Mouse (Mus musculus) layer of hippocampus, postnatal 14 days (tissue): ENCODE results near the gene Slc12a3. TPM values are rescaled to one million over a fixed set of nuclear protein-coding genes. Genes with fewer than 3 reads are reported as not detected.
A peak's percentile ranks its signal among the peaks of the same experiment; 100 is the strongest.

Experiments
- DNase-seq, 2 experiments: peaks; one replicate each; pipeline ENCODE4 v3.0.0; 2021 to 2022; ENCODE audit warnings: low spot score in 2 of 2, mixed read lengths in 1 of 2
- total RNA-seq, 2 experiments: library from RNA; stranded (reverse); gene quantifications; 2 replicates each; pipeline ENCODE4 v1.2.3; 2021

Slc12a3 gene
- total RNA-seq, 2 experiments from 2014 or later: 0.31 to 0.44 TPM

- DNase-seq: no peak
Measured at GRCm38 (mm10) chr8:94372955-94373599, 44.1 kb downstream of the Slc12a3 start.

DNA sequence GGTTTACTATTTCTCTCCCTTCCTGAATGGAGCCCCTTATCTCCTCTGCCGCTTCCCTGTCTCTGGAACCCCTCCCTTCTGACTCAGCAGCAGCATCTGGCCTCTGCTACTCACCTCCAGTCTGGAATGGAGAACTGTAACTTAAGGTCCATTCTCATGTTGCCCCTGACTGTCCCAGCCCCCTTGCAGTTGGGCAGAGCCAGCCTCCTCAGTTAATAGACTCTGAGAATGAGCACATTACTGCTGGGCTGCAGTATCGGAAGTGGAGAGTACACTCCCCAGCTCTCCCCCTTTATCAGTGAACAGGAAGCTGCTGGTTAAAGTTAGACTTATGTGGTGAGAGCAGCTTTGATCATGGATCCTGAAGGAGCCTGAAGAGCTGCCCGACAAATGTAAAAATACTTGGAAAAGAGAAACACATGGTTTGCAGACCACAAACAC, 46.6 kb downstream of the Slc12a3 start:
- DNase-seq: no peak

DNA sequence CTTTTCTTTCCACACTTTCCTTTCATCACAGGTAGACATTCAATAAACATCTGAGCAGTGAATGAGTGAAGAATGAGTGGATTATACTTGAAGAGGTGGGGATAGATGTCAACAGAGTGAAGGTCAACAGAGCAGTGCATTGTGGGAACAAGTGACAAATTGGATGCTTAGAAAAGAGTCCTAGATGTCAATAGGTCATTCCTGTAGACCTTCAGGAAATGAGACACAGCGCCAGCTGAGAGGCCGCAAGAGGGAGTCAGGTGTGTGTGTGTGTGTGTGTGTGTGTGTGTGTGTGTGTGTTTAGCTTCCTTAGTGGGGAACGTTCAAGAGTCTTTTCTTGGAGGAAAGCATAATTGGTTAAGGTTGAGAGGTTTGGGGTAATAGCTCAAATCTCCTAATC, 47.2 kb downstream of the Slc12a3 start:
- DNase-seq: no peak

DNA sequence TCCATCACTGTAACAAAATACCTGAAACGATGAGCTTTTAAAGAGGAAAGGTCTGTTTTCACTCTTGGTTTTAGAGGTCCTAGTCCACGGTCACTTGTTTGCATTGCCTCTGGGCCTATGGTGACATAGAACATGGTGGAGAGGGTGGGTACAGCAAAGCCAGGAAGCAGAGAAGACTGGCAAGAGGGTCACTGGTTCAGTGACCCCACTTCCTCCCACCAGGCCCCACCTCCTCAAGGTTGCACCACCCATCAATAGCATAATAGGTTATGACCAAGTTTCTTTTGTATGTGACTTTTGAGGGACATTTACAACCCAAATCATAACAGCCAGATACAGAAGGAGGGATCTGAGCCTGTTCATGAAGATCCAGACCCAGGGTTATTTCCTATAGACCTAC, 47.6 kb downstream of the Slc12a3 start:
- DNase-seq: no peak

GRCm38 (mm10) chr8:94377031-94377430, 48.0 kb downstream of the Slc12a3 start:
- DNase-seq: no peak

GRCm38 (mm10) chr8:94377714-94378205, 48.8 kb downstream of the Slc12a3 start:
- DNase-seq: no peak

DNA sequence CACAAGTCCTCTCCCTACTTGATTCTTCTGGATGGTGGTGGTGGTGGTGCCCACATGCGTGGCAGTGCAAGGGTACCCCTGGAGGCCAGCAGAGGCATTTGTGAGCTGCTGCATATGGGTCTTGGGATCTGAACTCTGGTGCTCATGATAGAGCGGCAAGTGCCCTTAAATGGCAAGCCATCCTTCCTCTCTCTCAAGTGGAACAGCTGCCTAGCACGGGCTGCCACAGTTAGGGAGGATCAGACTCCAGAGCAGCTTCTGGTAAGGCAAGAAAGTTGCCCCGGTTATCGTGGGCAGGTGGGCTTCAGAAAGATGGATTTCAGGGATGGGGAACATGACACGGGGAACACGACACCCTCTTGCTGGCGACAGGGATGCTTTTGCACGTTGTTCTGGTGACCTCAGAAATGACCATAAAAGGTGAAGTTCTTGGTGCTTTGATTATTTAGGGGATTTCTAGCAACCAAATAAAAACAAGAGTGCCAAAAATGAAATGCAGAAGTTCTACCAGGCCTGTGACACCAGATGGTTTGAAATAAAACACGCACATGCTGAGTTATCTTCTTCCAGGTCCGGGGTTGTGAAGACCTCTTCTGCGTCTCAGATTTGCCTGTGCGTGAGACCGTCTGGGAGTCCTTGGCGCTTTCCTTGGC, 49.9 kb downstream of the Slc12a3 start:
- DNase-seq: no peak

- DNase-seq: no peak
Measured at GRCm38 (mm10) chr8:94379686-94380085, 50.7 kb downstream of the Slc12a3 start.

DNA sequence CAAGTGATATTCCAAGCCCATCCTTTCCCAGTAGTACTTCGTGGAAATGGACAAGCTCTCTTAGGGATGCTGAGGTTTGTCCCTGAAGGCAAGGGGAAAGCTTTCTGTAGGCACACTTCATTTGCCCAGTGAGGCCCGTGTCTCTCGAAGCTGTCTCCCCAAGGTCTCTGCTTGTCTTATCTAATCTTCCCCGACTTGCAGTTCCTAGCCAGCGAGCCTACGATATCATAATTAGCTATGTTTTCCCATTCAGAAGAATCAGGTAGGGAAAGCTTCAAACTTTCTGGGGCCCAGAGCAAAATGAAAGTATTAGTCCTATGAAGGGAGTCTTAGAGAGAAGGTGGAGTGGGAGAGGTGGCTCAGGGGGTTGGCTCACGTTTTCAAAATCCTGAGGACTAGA, 55.2 kb downstream of the Slc12a3 start:
- DNase-seq: no peak

DNA sequence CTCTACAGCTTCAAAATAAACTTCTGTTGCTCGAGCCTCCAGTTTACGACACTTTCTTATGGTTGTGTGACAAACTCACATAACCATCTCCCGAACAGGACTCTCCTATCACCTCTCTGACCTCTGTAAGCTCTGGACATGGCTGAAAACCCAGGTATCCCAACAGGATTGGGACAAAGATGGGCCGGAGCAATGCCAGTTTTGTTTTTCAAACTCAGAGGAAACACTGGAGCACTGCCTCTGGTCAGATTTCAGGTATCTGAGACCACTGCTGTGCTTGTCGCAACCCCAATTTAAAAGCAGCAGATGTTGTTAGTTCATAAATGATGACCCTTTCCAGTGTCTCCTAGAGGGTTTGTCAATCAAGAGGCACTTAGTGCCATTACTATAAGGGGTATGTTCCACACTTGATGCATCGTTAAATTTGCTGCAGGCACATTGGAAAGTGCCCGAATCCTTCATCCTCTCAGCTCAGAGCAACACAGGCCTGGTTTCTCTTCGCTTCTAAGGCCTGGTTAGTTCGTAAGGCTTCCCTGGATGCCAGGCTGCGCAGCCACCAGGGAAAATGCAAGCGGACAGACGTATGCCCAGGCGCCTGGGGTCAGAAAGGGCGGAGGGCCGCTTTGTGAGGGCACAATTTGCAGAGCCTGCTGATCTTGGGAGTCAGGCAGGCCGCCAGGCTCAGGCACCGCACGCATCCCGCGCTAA, 56.7 kb downstream of the Slc12a3 start:
- DNase-seq: no peak

DNA sequence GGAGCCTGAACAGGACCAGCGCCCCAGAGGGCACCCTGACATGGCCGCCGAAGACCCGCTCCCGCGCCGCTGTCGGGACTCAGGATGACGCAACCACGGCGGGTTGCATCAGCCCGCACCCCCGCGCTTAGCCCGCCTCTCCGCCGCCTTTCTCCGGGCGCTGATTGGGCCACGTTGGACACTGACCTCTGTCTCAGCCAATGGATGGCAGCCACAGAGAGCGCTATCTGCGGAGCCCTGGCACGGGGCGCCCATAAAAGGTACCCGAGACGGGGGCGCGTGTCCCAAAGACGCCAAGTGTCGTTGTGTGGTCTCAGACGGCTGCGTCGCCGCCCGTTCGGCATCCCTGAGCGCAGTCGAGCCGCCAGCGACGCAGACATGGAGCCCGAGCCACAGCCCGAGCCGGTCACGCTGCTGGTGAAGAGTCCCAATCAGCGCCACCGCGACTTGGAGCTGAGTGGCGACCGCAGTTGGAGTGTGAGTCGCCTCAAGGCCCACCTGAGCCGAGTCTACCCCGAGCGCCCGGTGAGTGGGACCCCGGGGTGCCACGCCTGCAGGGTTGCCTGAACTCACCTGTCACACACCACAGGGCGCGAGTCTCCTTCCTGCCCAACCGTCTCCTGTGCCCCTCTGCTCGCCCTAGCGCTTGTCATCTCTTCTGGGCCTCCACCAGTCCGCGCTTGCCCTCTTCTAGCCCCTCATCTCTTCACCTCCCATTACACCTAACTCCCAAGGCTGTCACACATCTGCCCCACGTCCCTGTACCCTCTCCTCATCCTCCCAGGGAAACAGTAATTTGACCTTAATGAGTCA, 57.4 kb downstream of the Slc12a3 start, which contains the start of gene Herpud1:
Gene Herpud1 (plus strand): TSS at position 225 of the 813 bp plus-strand sequence.
- peak; percentile 98 to 99 for DNase-seq

- DNase-seq: peak; percentile 59 to 77
Measured at GRCm38 (mm10) chr8:94387027-94387684, 58.2 kb downstream of the Slc12a3 start.

- DNase-seq: no peak
Measured at GRCm38 (mm10) chr8:94387785-94388184, 58.8 kb downstream of the Slc12a3 start.

DNA sequence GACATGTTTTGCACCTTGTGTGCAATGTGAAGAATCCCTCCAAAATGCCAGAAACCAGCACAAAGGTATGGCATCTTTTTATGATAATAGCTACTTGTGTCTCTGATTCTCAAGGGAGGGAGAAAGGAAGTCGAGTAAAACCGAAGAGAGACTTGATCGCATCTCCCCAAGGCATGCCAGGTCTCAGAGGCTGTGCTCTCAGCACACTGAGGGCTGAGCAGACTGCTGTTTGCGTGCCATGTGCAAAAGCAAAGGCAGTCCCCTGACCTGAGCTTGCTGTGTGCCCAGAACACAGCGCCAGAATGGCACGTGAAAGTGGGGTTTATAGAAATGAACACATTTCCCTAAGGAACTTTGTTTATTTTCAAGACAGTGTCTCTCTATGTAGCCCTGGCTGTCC, 60.5 kb downstream of the Slc12a3 start:
- no peak for DNase-seq

- no peak for DNase-seq
Measured at GRCm38 (mm10) chr8:94390429-94390828, 61.4 kb downstream of the Slc12a3 start.

GRCm38 (mm10) chr8:94390910-94391309, 61.9 kb downstream of the Slc12a3 start:
- DNase-seq: no peak

GRCm38 (mm10) chr8:94392147-94392546, 63.1 kb downstream of the Slc12a3 start:
- DNase-seq: peak; percentile 19 to 30

GRCm38 (mm10) chr8:94392648-94393047, 63.6 kb downstream of the Slc12a3 start:
- no peak for DNase-seq

DNA sequence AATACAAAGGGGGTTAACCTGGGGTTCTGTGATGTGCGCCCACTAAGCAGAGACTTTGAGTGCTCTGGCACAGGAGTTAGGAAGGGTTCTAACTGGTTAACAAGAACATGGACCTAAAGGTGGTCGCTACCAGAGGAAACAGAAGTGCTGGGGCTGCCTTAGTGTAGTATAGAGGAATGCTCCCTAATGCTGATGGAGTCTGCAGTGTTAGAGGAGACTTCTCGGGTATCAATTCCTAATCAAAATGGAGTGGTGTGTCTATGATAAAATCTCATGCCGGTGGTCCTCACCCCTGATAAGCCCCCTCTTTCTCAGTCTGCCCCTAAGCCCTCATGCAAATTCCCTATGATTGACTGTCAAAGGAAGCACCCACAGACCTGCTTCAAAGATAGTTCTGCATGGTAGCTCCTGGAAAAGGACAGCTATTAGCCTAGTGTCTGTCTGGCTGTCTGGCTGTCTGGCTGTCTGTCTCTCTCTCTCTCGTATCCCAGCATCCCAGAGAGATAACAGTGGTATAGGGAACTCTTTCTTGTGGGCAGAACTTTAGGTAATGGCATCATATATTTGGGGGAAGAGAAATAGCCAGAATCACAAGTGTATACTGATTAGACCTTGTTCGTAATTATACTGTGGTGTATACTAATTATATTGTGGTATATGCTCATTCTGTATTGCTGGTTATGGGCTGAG, 67.0 kb downstream of the Slc12a3 start:
- no peak for DNase-seq
